Mouse (Mus musculus) lung, embryonic 14.5 days (tissue): ENCODE measurements around the gene Fam83d. TPM values are rescaled to one million over a fixed set of nuclear protein-coding genes. Genes with fewer than 3 reads are reported as not detected.
A peak's percentile ranks its signal among the peaks of the same experiment; 100 is the strongest.

Source experiments
- ATAC-seq: fragments of 200-750 bp; cut with Nextera tagmentation; 2 replicates; pipeline ENCODE4 v1.8.0; 2017; ENCODE audit warnings: mild to moderate bottlenecking, moderate TSS enrichment, moderate library complexity; ENCODE audit not compliant: insufficient read depth
- DNase-seq: peaks from one replicate; pipeline ENCODE4 v3.0.0-alpha.2; 2015
- H3K27ac ChIP-seq: fragments of 300-500 bp; sonication (generic); 2 replicates; pipeline ENCODE4 v1.5.1; 2014; ENCODE audit warnings: low read depth, mild to moderate bottlenecking, moderate library complexity
- H3K27me3 ChIP-seq: fragments of 300-500 bp; sonication (generic); 2 replicates; pipeline ENCODE4 v1.6.1; 2014; ENCODE audit warnings: low read length, control low read depth; ENCODE audit not compliant: insufficient read depth
- H3K36me3 ChIP-seq: fragments of 300-500 bp; sonication (generic); 2 replicates; pipeline ENCODE4 v1.6.1; 2014; ENCODE audit warnings: control low read depth; ENCODE audit not compliant: insufficient read depth
- H3K4me1 ChIP-seq: fragments of 300-500 bp; sonication (generic); 2 replicates; pipeline ENCODE4 v1.6.1; 2014; ENCODE audit warnings: antibody characterized with exemption, control low read depth; ENCODE audit not compliant: insufficient read depth
- H3K4me2 ChIP-seq: fragments of 300-500 bp; sonication (generic); 2 replicates; pipeline ENCODE4 v1.6.1; 2014; ENCODE audit warnings: mild to moderate bottlenecking
- H3K4me3 ChIP-seq: fragments of 300-500 bp; sonication (generic); 2 replicates; pipeline ENCODE4 v1.5.1; 2014; ENCODE audit warnings: low read depth, low read length
- H3K9ac ChIP-seq: fragments of 300-500 bp; sonication (generic); 2 replicates; pipeline ENCODE4 v1.6.1; 2014
- H3K9me3 ChIP-seq: fragments of 300-500 bp; sonication (generic); 2 replicates; pipeline ENCODE4 v1.6.1; 2016; ENCODE audit warnings: low read depth, low read length, control low read depth
- CTCF ChIP-seq: IDR thresholded peaks from 2 replicates; pipeline ENCODE4 v1.5.1; 2016; ENCODE audit warnings: antibody characterized with exemption, low read depth
- WGBS: fragments of 180-500 bp; shearing (Covaris S2); extraction: QIAGEN DNeasy Blood & Tissue Kit; methylation state at CpG from one replicate; pipeline ENCODE4 v1.1.7; 2014; 5-methylcytosine and 5-hydroxymethylcytosine counted together
- polyA plus RNA-seq: library from polyadenylated mRNA; unstranded; fragments of >200 nt; fragmentation: Nextera tagmentation; extraction: Ambion mirVana; gene quantifications from 2 replicates; pipeline ENCODE4 v1.2.1, GENCODE M21; 2014

Gene Fam83d
- polyA plus RNA-seq, 1 experiment from 2014 or later: 67.5 TPM

GRCm38 (mm10) chr2:158745049-158745482, 22.8 kb upstream of the Fam83d start:
- TF ChIP-seq CTCF: peak; percentile 87
- DNase-seq: peak; percentile 80
- Histone ChIP-seq H3K27me3 (no peaks in the 10 kb centered on the region), H3K4me3 (no peak overlapping the region), H3K9me3 (no peaks in the 10 kb centered on the region), H3K36me3 (no peaks in the 10 kb centered on the region), H3K4me2 (no peak overlapping the region), H3K9ac (no peak overlapping the region), H3K27ac (no peak overlapping the region), H3K4me1 (no peaks in the 10 kb centered on the region)
- ATAC-seq: 0 out of 2 replicates have a peak, but pooled peaks have one; percentile 36
- 7% methylated on average over 2 of the region's 2 CpGs for WGBS

GRCm38 (mm10) chr2:158746164-158746563, 21.7 kb upstream of the Fam83d start:
- H3K4me3 ChIP-seq: no peak overlapping the region
- no peaks in the 10 kb centered on the region for H3K36me3 ChIP-seq
- no peaks in the 10 kb centered on the region for H3K27me3 ChIP-seq
- H3K9ac ChIP-seq: no peak overlapping the region
- H3K27ac ChIP-seq: no peak overlapping the region
- no peaks in the 10 kb centered on the region for H3K9me3 ChIP-seq
- ATAC-seq: no peak
- H3K4me1 ChIP-seq: no peaks in the 10 kb centered on the region
- WGBS: 54% methylated on average over 11 of the region's 11 CpGs
- H3K4me2 ChIP-seq: no peak overlapping the region
- no peak for DNase-seq
- no peak for TF ChIP-seq CTCF

- no peak for DNase-seq
- no peaks in the 10 kb centered on the region for H3K27me3 ChIP-seq
- no peaks in the 10 kb centered on the region for H3K4me1 ChIP-seq
- TF ChIP-seq CTCF: no peak
- WGBS: 86% methylated on average over 9 of the region's 9 CpGs
- ATAC-seq: no peak
- H3K9ac ChIP-seq: no peak overlapping the region
- no peaks in the 10 kb centered on the region for H3K9me3 ChIP-seq
- no peak overlapping the region for H3K27ac ChIP-seq
- no peaks in the 10 kb centered on the region for H3K36me3 ChIP-seq
- H3K4me2 ChIP-seq: no peak overlapping the region
- H3K4me3 ChIP-seq: no peak overlapping the region
Observed at GRCm38 (mm10) chr2:158749366-158749765, 18.5 kb upstream of the Fam83d start.

GRCm38 (mm10) chr2:158760231-158760630, 7.7 kb upstream of the Fam83d start:
- H3K4me1 ChIP-seq: no peaks in the 10 kb centered on the region
- H3K27me3 ChIP-seq: no peaks in the 10 kb centered on the region
- ATAC-seq (no peak), DNase-seq (no peak)
- WGBS: 56% methylated on average over 2 of the region's 2 CpGs
- H3K27ac ChIP-seq: no peak overlapping the region
- no peak overlapping the region for H3K4me2 ChIP-seq
- H3K36me3 ChIP-seq: no peaks in the 10 kb centered on the region
- no peak overlapping the region for H3K9ac ChIP-seq
- H3K9me3 ChIP-seq: no peaks in the 10 kb centered on the region
- no peak overlapping the region for H3K4me3 ChIP-seq
- TF ChIP-seq CTCF: no peak

- H3K27ac ChIP-seq: no peak overlapping the region
- H3K9ac ChIP-seq: no peak overlapping the region
- H3K27me3 ChIP-seq: no peaks in the 10 kb centered on the region
- WGBS: 78% methylated on average over 5 of the region's 5 CpGs
- H3K4me2 ChIP-seq: no peak overlapping the region
- ATAC-seq: no peak
- DNase-seq: no peak
- no peaks in the 10 kb centered on the region for H3K36me3 ChIP-seq
- H3K4me1 ChIP-seq: no peaks in the 10 kb centered on the region
- no peak for TF ChIP-seq CTCF
- no peaks in the 10 kb centered on the region for H3K9me3 ChIP-seq
- no peak overlapping the region for H3K4me3 ChIP-seq
Observed at GRCm38 (mm10) chr2:158762339-158762738, 5.6 kb upstream of the Fam83d start.

- Histone ChIP-seq H3K36me3 (peaks cover 7% of the 10 kb centered on the region; the same call in 1 of the 2 replicates), H3K4me2 (peak overlapping the region; percentile 85), H3K9me3 (no peaks in the 10 kb centered on the region), H3K4me1 (peaks cover 24% of the 10 kb centered on the region), H3K9ac (peak overlapping the region; percentile 76), H3K27me3 (no peaks in the 10 kb centered on the region), H3K4me3 (peak overlapping the region; percentile 83), H3K27ac (peak overlapping the region; percentile 86)
- WGBS: 0% methylated on average over 37 of the region's 37 CpGs
- TF ChIP-seq CTCF: no peak
- ATAC-seq (peak; percentile 18), DNase-seq (peak; percentile 67)
Observed at GRCm38 (mm10) chr2:158768350-158768749, 457 bp downstream of the Fam83d start.

- no peak for DNase-seq
- TF ChIP-seq CTCF: no peak
- H3K4me1 ChIP-seq: peaks cover 24% of the 10 kb centered on the region
Observed at GRCm38 (mm10) chr2:158768771-158769170, 878 bp downstream of the Fam83d start.

More at GRCm38 (mm10) chr2:158768771-158769170, 878 bp downstream of the Fam83d start:
- WGBS: 0% methylated on average over 5 of the region's 5 CpGs
- Histone ChIP-seq H3K4me3 (peak overlapping the region; percentile 83), H3K4me2 (peak overlapping the region; percentile 85), H3K9ac (peak overlapping the region; percentile 76), H3K9me3 (no peaks in the 10 kb centered on the region), H3K27ac (peak overlapping the region; percentile 86), H3K36me3 (peaks cover 11% of the 10 kb centered on the region; the same call in 1 of the 2 replicates), H3K27me3 (no peaks in the 10 kb centered on the region)
- no peak for ATAC-seq
